Mouse (Mus musculus) kidney, embryonic 14.5 days (tissue): ENCODE results near the gene Olfr549. TPM values are rescaled to one million over a fixed set of nuclear protein-coding genes. Genes with fewer than 3 reads are reported as not detected.

Experiments
- ATAC-seq: fragments of 200-750 bp; cut with Nextera tagmentation; 2 replicates; pipeline ENCODE4 v1.8.0; 2017; ENCODE audit warnings: moderate number of reproducible peaks, mild to moderate bottlenecking, moderate TSS enrichment, moderate library complexity; ENCODE audit not compliant: low FRiP score, low TSS enrichment
- H3K27ac ChIP-seq: fragments of 300-500 bp; sonication (generic); 2 replicates; pipeline ENCODE4 v1.5.1; 2014; ENCODE audit warnings: low read depth, mild to moderate bottlenecking, low read length, moderate library complexity, mixed read lengths
- H3K27me3 ChIP-seq: fragments of 300-500 bp; sonication (generic); 2 replicates; pipeline ENCODE4 v1.6.1; 2014; ENCODE audit warnings: mild to moderate bottlenecking, low read length; ENCODE audit not compliant: control insufficient read depth, insufficient read depth
- H3K36me3 ChIP-seq: fragments of 300-500 bp; sonication (generic); 2 replicates; pipeline ENCODE4 v1.6.1; 2014; ENCODE audit warnings: low read length, mixed read lengths; ENCODE audit not compliant: control insufficient read depth, insufficient read depth
- H3K4me1 ChIP-seq: fragments of 300-500 bp; sonication (generic); 2 replicates; pipeline ENCODE4 v1.6.1; 2014; ENCODE audit warnings: low read length, mixed read lengths; ENCODE audit not compliant: control insufficient read depth, insufficient read depth
- H3K4me2 ChIP-seq: fragments of 300-500 bp; sonication (generic); replicated peaks from 2 replicates; pipeline ENCODE4 v1.6.1; 2014; ENCODE audit warnings: low read depth, mild to moderate bottlenecking, low read length
- H3K4me3 ChIP-seq: fragments of 300-500 bp; sonication (generic); 2 replicates; pipeline ENCODE4 v1.5.1; 2014; ENCODE audit warnings: mild to moderate bottlenecking, low read length
- H3K9ac ChIP-seq: fragments of 300-500 bp; sonication (generic); 2 replicates; pipeline ENCODE4 v1.6.1; 2014; ENCODE audit warnings: low read depth, mild to moderate bottlenecking, low read length, moderate library complexity
- H3K9me3 ChIP-seq: fragments of 300-500 bp; sonication (generic); 2 replicates; pipeline ENCODE4 v1.6.1; 2016; ENCODE audit warnings: low read length; ENCODE audit not compliant: control insufficient read depth
- WGBS: fragments of 180-500 bp; shearing (Covaris S2); extraction: QIAGEN DNeasy Blood & Tissue Kit; methylation state at CpG from one replicate; pipeline ENCODE4 v1.1.7; 2014; 5-methylcytosine and 5-hydroxymethylcytosine counted together
- polyA plus RNA-seq: library from polyadenylated mRNA; unstranded; fragments of >200 nt; fragmentation: Nextera tagmentation; extraction: Ambion mirVana; gene quantifications from 2 replicates; pipeline ENCODE4 v1.2.1, GENCODE M21; 2014

Olfr549 gene
- polyA plus RNA-seq, 1 experiment from 2014 or later, result not detected

DNA sequence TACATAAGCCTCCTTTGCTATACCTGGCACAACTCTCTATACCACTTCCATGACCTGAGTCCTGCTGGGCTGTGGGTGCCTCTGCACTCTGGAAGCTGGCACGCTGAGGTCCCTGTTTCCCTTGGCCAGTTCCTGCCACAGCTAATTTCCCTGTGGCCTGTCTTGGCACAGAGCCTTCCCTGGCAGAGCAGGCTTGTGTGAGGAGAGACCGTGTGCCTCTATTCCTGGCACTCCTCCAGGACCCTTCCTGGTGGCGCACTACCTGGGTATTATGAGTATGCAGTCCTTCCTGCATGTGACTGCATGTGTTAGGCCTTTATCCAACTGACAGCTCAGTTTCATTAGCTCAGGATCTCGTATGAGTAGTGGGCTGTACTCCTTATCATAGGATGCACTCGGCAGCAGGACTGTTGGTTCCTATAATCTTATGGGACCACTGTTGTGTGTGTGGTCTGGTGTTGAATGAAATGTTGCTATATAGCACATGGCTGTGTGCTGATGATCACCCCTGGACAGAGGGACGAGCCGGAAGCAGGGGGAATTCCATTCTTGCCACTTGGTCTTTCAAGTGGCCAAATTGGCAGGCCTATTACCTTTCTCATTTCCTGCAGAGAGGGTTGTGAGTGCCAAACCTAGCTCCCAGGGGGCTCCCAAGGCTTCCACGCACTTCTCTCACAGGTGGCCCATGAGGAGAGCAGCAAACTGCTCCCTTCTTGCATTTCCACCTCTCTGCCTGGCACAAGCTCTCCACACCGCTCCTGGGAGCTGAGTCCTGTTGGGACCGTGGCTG lies 33.2 kb upstream of the Olfr549 start:
- Histone ChIP-seq H3K9ac (no peak overlapping the region), H3K27ac (no peak overlapping the region), H3K4me1 (no peaks in the 10 kb centered on the region), H3K4me3 (no peak overlapping the region), H3K9me3 (no peaks in the 10 kb centered on the region), H3K36me3 (no peaks in the 10 kb centered on the region), H3K4me2 (no peak overlapping the region), H3K27me3 (no peaks in the 10 kb centered on the region)
- WGBS, result 78% methylated on average over 10 of the region's 10 CpGs
- no peak for ATAC-seq

- no peaks in the 10 kb centered on the region for H3K27me3 ChIP-seq
- WGBS, result 79% methylated on average over 2 of the region's 2 CpGs
- H3K4me3 ChIP-seq, result no peak overlapping the region
- H3K36me3 ChIP-seq, result no peaks in the 10 kb centered on the region
- ATAC-seq, result no peak
- H3K4me1 ChIP-seq, result no peaks in the 10 kb centered on the region
- no peak overlapping the region for H3K4me2 ChIP-seq
- no peak overlapping the region for H3K9ac ChIP-seq
- H3K27ac ChIP-seq, result no peak overlapping the region
- no peaks in the 10 kb centered on the region for H3K9me3 ChIP-seq
These were observed 32.7 kb upstream of the Olfr549 start for GRCm38 (mm10) chr7:102517051-102517335.

DNA sequence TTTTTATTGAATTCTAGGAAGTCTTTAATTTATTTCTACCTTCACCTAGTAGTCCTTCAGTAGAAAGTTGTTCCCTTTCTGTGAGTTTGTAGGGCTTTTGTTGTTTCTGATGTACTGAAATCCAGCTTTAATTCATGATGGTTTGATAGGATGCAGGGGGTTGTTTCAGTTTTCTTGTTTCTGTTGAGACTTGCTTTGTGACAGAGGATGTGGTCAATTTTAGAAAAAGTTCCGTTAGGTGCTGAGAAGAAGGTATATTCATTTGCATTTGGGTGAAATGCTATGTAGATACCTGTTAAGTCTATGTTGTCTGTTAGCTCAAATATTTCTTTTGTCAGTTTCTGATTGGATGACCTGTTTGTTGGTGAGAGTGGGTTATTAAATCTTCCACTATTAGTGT lies 20.6 kb upstream of the Olfr549 start:
- Histone ChIP-seq H3K9me3 (no peaks in the 10 kb centered on the region), H3K4me2 (no peak overlapping the region), H3K4me3 (no peak overlapping the region), H3K4me1 (no peaks in the 10 kb centered on the region), H3K27me3 (no peaks in the 10 kb centered on the region), H3K27ac (no peak overlapping the region), H3K9ac (no peak overlapping the region), H3K36me3 (no peaks in the 10 kb centered on the region)
- ATAC-seq, result no peak
- WGBS, result 84% methylated on average over 1 of the region's 1 CpGs

DNA sequence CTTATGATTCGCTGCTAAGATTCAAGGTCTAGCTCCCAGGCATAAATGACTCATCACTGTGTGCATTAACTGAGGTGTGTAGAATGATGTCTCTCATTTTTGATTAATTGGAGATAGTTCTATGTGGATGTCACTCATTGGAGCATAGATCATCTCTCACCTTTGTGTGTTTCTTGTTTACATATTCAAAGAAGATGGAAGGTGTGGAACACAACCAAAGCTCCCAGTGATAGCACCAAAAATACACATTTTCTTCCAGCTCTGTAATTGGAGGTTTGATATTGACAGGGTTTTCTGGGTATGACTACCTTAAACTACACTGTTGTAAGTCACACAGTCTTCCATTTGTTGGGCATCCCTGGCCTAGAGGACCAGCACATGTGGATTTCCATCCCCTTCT lies 15.2 kb upstream of the Olfr549 start, which contains the start of gene Olfr547:
Gene Olfr547 (plus strand): TSS at position 301 of the 400 bp plus-strand sequence.
- Histone ChIP-seq H3K9ac (no peak within 1 kb of the TSS), H3K4me2 (no peak within 1 kb of the TSS), H3K36me3 (no peaks in the 10 kb centered on the region), H3K27ac (no peak within 1 kb of the TSS), H3K27me3 (no peaks in the 10 kb centered on the region), H3K4me1 (no peaks in the 10 kb centered on the region), H3K4me3 (no peak within 1 kb of the TSS), H3K9me3 (no peaks in the 10 kb centered on the region)
- ATAC-seq, result no peak
- WGBS, result 81% methylated on average over 1 of the region's 1 CpGs

- Histone ChIP-seq H3K27ac (no peak within 1 kb of the TSS), H3K4me1 (no peaks in the 10 kb centered on the region), H3K4me2 (no peak within 1 kb of the TSS), H3K4me3 (no peak within 1 kb of the TSS), H3K36me3 (no peaks in the 10 kb centered on the region), H3K27me3 (no peaks in the 10 kb centered on the region), H3K9ac (no peak within 1 kb of the TSS), H3K9me3 (no peaks in the 10 kb centered on the region)
- no peak for ATAC-seq
- 83% methylated on average over 2 of the region's 2 CpGs for WGBS
These were observed 9.1 kb upstream of the Olfr549 start, which contains the start of gene Olfr548-ps1 for GRCm38 (mm10) chr7:102540596-102540995. Gene Olfr548-ps1 (plus strand): TSS chr7:102540896.

DNA sequence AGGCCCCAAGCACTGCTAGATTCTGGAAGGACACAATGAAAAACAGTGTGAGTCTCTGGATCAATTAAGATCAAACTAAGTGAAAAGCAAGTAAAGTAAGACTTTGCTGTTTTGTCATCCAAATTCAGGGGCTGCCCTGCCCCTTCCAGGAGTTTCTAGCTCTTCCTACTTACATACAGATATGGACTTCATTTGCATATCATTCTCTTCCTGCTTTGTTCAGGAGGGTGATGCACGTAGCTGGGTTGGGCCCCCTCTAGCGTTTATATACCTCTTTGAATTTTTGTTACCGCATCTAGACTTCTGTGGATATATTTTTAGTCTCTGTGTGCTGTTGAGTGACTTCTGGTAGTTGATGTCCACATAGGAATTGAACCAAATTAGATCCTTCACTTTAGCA lies 8.4 kb upstream of the Olfr549 start:
- Histone ChIP-seq H3K4me2 (no peak overlapping the region), H3K4me1 (no peaks in the 10 kb centered on the region), H3K27me3 (no peaks in the 10 kb centered on the region), H3K4me3 (no peak overlapping the region), H3K36me3 (no peaks in the 10 kb centered on the region), H3K27ac (no peak overlapping the region), H3K9me3 (no peaks in the 10 kb centered on the region), H3K9ac (no peak overlapping the region)
- WGBS, result 60% methylated on average over 3 of the region's 3 CpGs
- no peak for ATAC-seq

- Histone ChIP-seq H3K9me3 (no peaks in the 10 kb centered on the region), H3K9ac (no peak overlapping the region), H3K27ac (no peak overlapping the region), H3K4me2 (no peak overlapping the region), H3K4me3 (no peak overlapping the region), H3K36me3 (no peaks in the 10 kb centered on the region), H3K27me3 (no peaks in the 10 kb centered on the region), H3K4me1 (no peaks in the 10 kb centered on the region)
- WGBS, result 81% methylated on average over 3 of the region's 3 CpGs
- ATAC-seq, result no peak
These were observed 3.6 kb downstream of the Olfr549 start for GRCm38 (mm10) chr7:102553279-102553678.

DNA sequence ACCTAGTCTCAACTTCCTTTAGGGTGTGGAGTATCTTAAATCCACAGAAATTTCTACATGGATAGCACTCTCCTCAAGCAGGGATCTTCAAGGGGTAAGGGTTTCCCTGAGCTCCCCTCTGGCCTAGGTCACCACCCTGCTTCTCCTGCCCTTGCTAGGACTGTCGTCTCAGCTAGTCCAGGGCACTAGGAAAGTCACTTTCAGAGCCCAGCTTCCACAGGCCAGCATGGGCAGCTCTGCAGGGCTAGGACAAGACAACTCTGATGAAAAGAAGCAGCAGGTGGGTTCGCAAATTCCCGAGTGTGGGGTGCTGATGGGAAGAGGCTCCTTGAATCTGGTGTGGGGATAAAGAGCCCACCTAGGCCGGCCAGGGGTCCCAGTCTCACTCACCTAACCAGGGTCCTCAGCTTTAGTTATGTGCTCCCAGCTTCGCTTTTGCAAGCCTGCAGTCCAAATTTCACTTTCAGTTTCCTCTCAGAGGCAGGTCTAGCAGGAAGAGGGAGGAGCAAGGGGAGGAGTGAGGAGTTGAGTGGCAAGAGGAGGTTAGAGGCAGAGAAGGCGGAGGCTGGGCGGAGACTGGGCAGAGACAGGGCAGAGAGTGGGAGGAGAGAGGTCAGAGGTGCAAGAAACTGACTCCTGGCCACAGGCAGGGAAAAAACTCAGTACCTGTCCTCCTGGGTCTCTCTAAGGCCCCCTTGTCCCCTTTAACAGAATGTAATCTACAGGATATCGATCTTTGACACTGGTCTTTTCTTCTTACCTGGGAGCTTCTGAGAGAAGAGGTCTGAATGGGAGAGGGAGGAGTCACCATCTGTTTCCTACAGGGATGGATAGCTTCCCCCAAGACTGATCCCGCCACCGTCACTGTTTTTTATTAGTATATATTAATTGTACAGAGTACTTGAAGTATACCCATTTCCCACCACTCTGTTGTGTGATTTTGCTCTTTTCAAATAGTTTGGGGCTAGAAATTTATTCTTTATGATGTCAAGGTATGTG lies 15.6 kb downstream of the Olfr549 start, which contains the start of gene Trim21:
Gene Trim21 (minus strand): TSS at position 488 of the 999 bp plus-strand sequence.
- peak within 1 kb of the TSS; percentile 51 for H3K4me3 ChIP-seq
- H3K27me3 ChIP-seq, result no peaks in the 10 kb centered on the region
- no peaks in the 10 kb centered on the region for H3K9me3 ChIP-seq
- no peaks in the 10 kb centered on the region for H3K36me3 ChIP-seq
- ATAC-seq, result peak; percentile 99
- no peaks in the 10 kb centered on the region for H3K4me1 ChIP-seq
- WGBS, result 14% methylated on average over 10 of the region's 10 CpGs
- peak within 1 kb of the TSS; percentile 62 for H3K9ac ChIP-seq
- peak within 1 kb of the TSS; percentile 59 for H3K4me2 ChIP-seq
- no peak within 1 kb of the TSS for H3K27ac ChIP-seq

DNA sequence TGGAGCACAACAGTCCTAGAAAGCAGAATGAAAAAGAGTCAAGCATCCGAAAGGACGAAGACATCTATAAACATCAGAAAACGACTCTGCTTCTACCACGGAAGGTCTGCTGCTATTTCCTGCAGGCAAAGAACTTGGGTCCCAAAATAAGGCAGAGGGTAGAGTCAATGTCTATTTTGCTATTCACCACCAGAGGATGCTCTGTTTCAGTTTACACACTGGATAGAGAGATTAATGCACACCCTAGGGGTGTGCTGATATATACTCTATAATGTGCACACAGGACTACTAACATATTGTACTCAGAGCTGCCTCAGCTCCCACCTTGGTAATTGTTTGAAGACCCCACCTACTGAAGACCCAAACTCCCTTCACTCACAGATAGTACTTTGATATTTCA lies 16.5 kb downstream of the Olfr549 start:
- no peak for ATAC-seq
- no peaks in the 10 kb centered on the region for H3K9me3 ChIP-seq
- no peak overlapping the region for H3K4me3 ChIP-seq
- H3K27ac ChIP-seq, result no peak overlapping the region
- no peak overlapping the region for H3K9ac ChIP-seq
- no peak overlapping the region for H3K4me2 ChIP-seq
- H3K36me3 ChIP-seq, result no peaks in the 10 kb centered on the region
- no peaks in the 10 kb centered on the region for H3K4me1 ChIP-seq
- no peaks in the 10 kb centered on the region for H3K27me3 ChIP-seq
- WGBS, result 82% methylated on average over 4 of the region's 4 CpGs
